Mouse (Mus musculus) erythroid progenitor cell, adult 5-6 weeks (primary cell): ENCODE measurements at regions not wholly inside any gene's neighbourhood (a gene's known extent, or its start where the extent isn't known, plus 50 kb on each side); places are given as distances from the start of the nearest gene placed in this dataset.
"Not testable (repeated sequence)": the region's sequence is repeated elsewhere in the genome, so short reads cannot be mapped to it uniquely, and the experiment has no call there.

Experiments used
- ATAC-seq: replicated peaks from 2 replicates; pipeline ENCODE4 v1.8.0; 2016; ENCODE audit warnings: moderate number of reproducible peaks, mild to moderate bottlenecking, moderate TSS enrichment, inconsistent platforms; ENCODE audit not compliant: poor library complexity, low FRiP score, severe bottlenecking

- ATAC-seq: no peak
Measured at GRCm38 (mm10) chr13:107571539-107571938, 472.7 kb upstream of the Smim15 start.

- no peak for ATAC-seq
Measured at GRCm38 (mm10) chr13:107569477-107569876, 474.8 kb upstream of the Smim15 start.

DNA sequence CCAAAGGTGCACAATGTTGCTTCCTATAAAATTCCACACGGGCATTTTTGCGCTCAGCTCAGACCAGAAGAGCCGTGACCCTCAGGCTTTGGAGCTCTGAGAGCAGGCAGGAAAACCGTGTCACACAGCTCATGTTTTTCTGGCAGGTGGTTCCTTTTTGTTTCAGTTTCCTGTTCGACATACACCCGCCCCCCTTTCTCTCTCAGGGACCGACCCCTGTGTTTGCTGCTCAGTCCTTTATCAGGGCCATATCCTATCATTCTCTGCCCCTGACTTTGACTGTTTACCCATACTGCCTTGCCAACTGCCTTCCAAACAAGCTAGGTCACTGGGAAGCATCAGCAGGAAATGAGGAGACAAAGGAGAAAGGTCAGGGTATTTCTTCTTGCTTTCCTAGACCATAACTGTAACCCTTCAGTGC is 475.5 kb upstream of the Smim15 start:
- ATAC-seq: no peak

DNA sequence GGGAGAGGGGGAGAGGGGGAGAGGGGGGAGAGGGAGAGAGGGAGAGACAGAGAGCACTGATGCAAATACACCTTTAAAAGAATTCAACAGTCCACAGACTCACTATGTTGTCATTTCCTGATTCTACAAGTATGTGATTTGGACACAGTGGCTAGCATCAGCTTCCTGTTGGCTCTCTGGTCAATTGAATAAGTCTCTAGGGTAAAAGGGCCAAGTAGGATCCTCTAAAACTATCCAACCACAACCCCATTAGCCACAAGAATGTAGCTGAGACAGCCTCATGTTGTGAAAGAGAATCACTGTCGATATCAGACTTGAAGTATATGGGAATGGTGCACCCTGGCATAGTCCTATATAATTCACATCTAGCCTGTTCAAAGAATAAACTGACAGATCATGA is 481.8 kb upstream of the Smim15 start:
- no peak for ATAC-seq

DNA sequence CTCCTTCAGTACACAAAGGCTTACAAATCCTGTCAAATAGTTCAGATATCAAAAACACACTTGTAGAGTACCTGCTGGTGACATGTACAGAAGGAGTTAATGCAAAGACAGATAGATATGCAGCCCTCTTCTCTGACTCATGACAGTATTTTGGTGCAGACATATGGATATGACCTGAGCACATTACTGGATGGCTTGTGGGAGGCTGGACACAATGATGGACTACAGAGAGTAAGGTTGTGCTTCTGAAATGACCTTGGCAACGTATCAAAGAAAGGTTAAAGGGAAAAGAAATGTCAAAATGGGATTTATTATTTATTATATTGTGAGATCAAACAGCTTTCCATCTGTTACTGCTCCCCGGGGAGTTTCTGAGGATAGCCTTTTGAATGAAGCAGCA is 482.7 kb upstream of the Smim15 start:
- no peak for ATAC-seq

DNA sequence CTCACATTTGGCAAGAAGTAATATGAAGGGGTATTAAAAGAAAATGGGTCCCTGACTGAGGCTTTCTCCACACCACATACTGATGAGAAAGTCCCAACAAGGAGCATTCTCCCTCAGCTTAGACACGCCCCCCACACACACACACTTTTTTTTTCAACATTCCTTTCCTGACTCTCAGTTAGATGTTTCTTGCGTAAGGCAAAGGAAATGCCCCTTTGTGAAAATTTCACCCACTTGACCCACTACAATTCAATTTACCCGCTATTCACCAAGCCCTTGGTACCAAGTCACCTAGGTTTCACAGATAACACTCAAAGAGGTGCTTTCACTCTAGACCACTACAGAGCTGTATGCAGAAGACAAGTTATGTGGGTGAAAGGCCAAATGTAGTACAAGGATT is 488.3 kb upstream of the Smim15 start:
- no peak for ATAC-seq

- no peak for ATAC-seq
Measured at GRCm38 (mm10) chr13:107554091-107554490, 490.2 kb upstream of the Smim15 start.

GRCm38 (mm10) chr13:107552165-107552564 is 492.1 kb upstream of the Smim15 start:
- no peak for ATAC-seq

DNA sequence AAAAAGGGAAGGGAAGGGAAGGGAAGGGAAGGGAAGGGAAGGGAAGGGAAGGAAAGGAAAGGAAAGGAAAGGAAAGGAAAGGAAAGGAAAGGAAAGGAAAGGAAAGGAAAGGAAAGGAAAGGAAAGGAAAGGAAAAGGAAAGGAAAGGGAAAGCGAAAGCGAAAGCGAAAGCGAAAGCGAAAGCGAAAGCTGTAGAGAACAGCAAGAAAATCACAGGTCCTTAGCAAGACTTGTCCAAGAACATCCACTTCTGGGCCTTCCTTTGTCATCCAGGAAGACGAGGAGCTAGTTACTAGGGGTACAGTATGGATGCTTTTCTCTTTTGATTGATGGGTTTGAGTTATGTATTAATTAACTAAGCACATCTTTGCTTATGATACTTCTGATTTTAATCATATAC is 494.3 kb upstream of the Smim15 start:
- ATAC-seq: not testable (repeated sequence)

- ATAC-seq: no peak
Measured at GRCm38 (mm10) chr13:107547073-107547472, 497.2 kb upstream of the Smim15 start.

DNA sequence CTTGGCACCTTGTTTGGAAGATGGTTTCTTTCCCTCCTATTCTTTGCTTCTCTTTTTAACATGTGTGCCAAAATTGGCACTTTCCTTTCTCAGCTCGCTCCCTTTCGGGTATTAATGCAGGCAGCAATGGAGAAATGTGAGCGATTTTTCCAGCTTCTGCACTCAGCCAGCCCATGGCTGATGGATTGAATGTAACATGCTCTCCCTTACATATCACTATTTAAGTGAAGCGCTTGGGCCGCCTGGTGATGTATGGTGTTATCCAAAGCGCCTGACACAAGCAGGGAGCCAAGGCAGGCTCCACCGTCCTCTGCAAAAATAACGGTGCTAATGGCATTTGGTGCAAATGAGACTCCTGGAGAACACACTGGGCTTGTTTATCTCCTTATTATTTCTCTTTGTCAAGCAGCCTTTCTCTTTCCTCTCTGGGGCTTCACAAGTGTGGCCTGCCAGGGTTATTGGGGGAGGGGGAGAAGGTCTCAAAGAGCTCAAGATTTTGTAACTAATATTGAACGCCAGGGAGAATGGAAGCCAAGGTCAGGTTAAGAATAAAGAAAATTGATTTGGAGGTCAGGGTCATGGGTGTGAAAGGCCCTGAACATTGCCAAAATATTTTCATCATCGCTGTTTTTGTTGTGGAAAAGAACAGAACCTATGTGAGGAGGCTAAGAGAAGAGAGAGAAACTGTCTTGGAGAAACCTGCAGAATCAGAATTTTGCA is 497.9 kb upstream of the Smim15 start:
- ATAC-seq: no peak

DNA sequence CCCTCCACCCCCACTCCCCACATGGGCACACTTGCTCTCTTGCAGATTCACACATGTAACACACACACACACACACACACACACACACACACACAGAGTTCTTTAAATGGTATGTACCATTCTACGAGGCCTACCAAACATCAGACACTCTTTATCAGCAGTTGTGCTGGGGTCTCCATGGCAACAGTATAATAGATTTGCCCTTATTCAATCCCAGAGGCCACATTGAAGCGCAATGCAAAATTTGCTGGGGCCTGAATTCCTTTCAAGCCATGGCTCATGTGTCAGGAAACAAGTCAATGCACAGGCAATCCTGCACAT is 502.7 kb upstream of the Smim15 start:
- no peak for ATAC-seq

- no peak for ATAC-seq
Measured at GRCm38 (mm10) chr13:107540784-107541634, 503.2 kb upstream of the Smim15 start.

GRCm38 (mm10) chr13:107540305-107540704 is 503.9 kb upstream of the Smim15 start:
- ATAC-seq: no peak

DNA sequence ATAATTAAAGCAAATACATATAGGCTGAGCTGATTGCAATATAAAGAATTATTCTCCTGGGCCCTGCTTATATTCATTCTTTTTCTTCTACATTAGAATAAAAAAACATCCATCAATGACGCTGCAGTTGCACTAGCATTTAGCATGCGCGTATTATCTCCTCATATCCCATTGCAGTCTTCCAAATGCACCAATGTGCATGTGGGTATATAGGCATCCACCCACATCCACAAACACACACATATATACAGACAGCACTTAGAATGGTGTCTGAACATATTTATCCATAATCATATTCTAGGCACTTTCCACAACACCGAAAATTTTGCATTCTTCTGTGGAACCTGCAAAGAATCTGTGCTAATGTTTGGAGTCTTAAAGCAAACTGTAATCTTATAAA is 504.4 kb upstream of the Smim15 start:
- no peak for ATAC-seq

DNA sequence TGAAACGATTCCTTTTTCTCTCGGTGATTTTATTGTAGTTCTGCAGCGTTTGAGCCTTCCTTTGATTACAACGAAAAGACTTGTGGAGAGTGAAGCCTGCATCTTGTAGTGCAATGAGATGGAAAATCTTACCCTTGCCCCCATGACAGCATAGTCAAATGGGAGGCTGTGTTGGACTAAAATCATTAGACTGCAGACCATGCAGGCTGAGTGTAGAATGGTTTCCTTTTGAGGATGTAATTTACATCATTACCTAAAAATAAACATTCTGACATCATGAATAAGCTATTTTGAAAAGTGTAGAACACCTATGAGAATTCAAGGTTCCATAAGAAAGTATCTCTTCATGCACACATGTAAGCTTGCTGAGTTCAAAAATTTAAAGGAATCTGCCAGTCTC is 504.9 kb upstream of the Smim15 start:
- ATAC-seq: no peak

- no peak for ATAC-seq
Measured at GRCm38 (mm10) chr13:107535213-107535612, 509.0 kb upstream of the Smim15 start.

- ATAC-seq: no peak
Measured at GRCm38 (mm10) chr13:107533323-107533722, 510.9 kb upstream of the Smim15 start.

- no peak for ATAC-seq
Measured at GRCm38 (mm10) chr13:107531528-107531927, 509.6 kb upstream of the Kif2a start.

GRCm38 (mm10) chr13:107531026-107531425 is 509.1 kb upstream of the Kif2a start:
- ATAC-seq: no peak

DNA sequence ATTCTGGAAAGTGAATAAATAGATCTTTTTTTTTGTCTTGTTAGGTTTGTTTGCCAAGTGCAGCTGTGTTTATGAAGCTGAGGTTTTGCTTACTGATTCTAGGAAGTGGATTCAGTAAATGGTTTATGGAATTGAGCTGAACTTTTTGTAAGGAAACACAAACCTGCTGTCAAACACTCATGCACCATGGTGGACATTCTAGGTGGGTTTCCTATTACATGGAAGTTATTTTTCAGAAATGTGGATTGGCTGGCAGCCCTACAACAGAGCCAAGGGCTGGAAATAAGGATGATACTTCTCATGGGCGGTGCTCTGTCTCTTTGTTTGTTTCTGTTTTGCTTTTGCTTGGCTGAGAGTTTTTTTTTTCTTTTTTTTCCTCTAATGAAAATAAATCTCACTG is 508.5 kb upstream of the Kif2a start:
- no peak for ATAC-seq
